Mouse (Mus musculus) embryonic facial prominence, embryonic 12.5 days (tissue): Measurements from ENCODE around the gene Arsg. TPM values are rescaled to one million over a fixed set of nuclear protein-coding genes. Genes with fewer than 3 reads are reported as not detected.
"Not testable (repeated sequence)": the region's sequence is repeated elsewhere in the genome, so short reads cannot be mapped to it uniquely, and the experiment has no call there.

Experiments
- ATAC-seq: fragments of 200-750 bp; cut with Nextera tagmentation; 2 replicates; pipeline ENCODE4 v1.8.0; 2017; ENCODE audit not compliant: insufficient number of reproducible peaks, insufficient read depth, low FRiP score, low TSS enrichment
- H3K27ac ChIP-seq: fragments of 300-500 bp; sonication (generic); 2 replicates; pipeline ENCODE4 v1.5.1; 2016; ENCODE audit warnings: mild to moderate bottlenecking
- H3K27me3 ChIP-seq: fragments of 300-500 bp; sonication (generic); 2 replicates; pipeline ENCODE4 v1.6.1; 2016; ENCODE audit warnings: mild to moderate bottlenecking, moderate library complexity
- H3K36me3 ChIP-seq: fragments of 300-500 bp; sonication (generic); 2 replicates; pipeline ENCODE4 v1.6.1; 2016; ENCODE audit warnings: mild to moderate bottlenecking
- H3K4me1 ChIP-seq: fragments of 300-500 bp; sonication (generic); 2 replicates; pipeline ENCODE4 v1.6.1; 2016
- H3K4me2 ChIP-seq: fragments of 300-500 bp; sonication (generic); replicated peaks from 2 replicates; pipeline ENCODE4 v1.6.1; 2016; ENCODE audit warnings: mild to moderate bottlenecking, moderate library complexity
- H3K4me3 ChIP-seq: fragments of 300-500 bp; sonication (generic); 2 replicates; pipeline ENCODE4 v1.5.1; 2016; ENCODE audit warnings: mild to moderate bottlenecking
- H3K9ac ChIP-seq: fragments of 300-500 bp; sonication (generic); 2 replicates; pipeline ENCODE4 v1.6.1; 2016; ENCODE audit warnings: mild to moderate bottlenecking, moderate library complexity
- H3K9me3 ChIP-seq: fragments of 300-500 bp; sonication (generic); 2 replicates; pipeline ENCODE4 v1.6.1; 2016; ENCODE audit warnings: mild to moderate bottlenecking, moderate library complexity
- WGBS: fragments of 180-500 bp; shearing (Covaris S2); methylation state at CpG from one replicate; pipeline ENCODE4 v1.1.7; 2016; 5-methylcytosine and 5-hydroxymethylcytosine counted together
- polyA plus RNA-seq: library from polyadenylated mRNA; unstranded; fragments of >200 nt; fragmentation: Nextera tagmentation; extraction: Ambion mirVana; gene quantifications from 2 replicates; pipeline ENCODE4 v1.2.1, GENCODE M21; 2016

The Arsg gene
- polyA plus RNA-seq, 1 experiment from 2014 or later, result 2.7 TPM

GRCm38 (mm10) chr11:109480440-109480839 is 7.3 kb downstream of the Arsg start:
- Histone ChIP-seq H3K9me3 (no peaks in the 10 kb centered on the region), H3K4me3 (no peak overlapping the region), H3K27ac (no peak overlapping the region), H3K27me3 (peaks cover 10% of the 10 kb centered on the region; the same call in 1 of the 2 replicates), H3K4me2 (no peak overlapping the region), H3K9ac (no peak overlapping the region), H3K36me3 (no peaks in the 10 kb centered on the region), H3K4me1 (0 out of 2 replicates have a peak, but pooled peaks cover 3% of the 10 kb centered on the region)
- ATAC-seq, result no peak
- 74% methylated on average over 8 of the region's 8 CpGs for WGBS

- Histone ChIP-seq H3K4me1 (no peaks in the 10 kb centered on the region), H3K4me2 (no peak overlapping the region), H3K9ac (no peak overlapping the region), H3K36me3 (no peaks in the 10 kb centered on the region), H3K27ac (no peak overlapping the region), H3K4me3 (no peak overlapping the region), H3K27me3 (no peaks in the 10 kb centered on the region), H3K9me3 (no peaks in the 10 kb centered on the region)
- 75% methylated on average over 15 of the region's 15 CpGs for WGBS
- no peak for ATAC-seq
These were observed 12.3 kb downstream of the Arsg start for GRCm38 (mm10) chr11:109485398-109486045.

GRCm38 (mm10) chr11:109487111-109487510 is 13.9 kb downstream of the Arsg start:
- Histone ChIP-seq H3K27ac (no peak overlapping the region), H3K9me3 (no peaks in the 10 kb centered on the region), H3K36me3 (no peaks in the 10 kb centered on the region), H3K4me1 (no peaks in the 10 kb centered on the region), H3K4me3 (no peak overlapping the region), H3K4me2 (no peak overlapping the region), H3K9ac (no peak overlapping the region), H3K27me3 (no peaks in the 10 kb centered on the region)
- WGBS, result 51% methylated on average over 1 of the region's 1 CpGs
- no peak for ATAC-seq

- 78% methylated on average over 10 of the region's 10 CpGs for WGBS
- no peaks in the 10 kb centered on the region for H3K27me3 ChIP-seq
These were observed 15.0 kb downstream of the Arsg start for GRCm38 (mm10) chr11:109487991-109488684.

GRCm38 (mm10) chr11:109489763-109490162 is 16.6 kb downstream of the Arsg start:
- no peaks in the 10 kb centered on the region for H3K36me3 ChIP-seq
- no peak for ATAC-seq
- no peaks in the 10 kb centered on the region for H3K27me3 ChIP-seq
- H3K9ac ChIP-seq, result no peak overlapping the region
- H3K4me1 ChIP-seq, result no peaks in the 10 kb centered on the region
- no peak overlapping the region for H3K27ac ChIP-seq
- no peak overlapping the region for H3K4me3 ChIP-seq
- no peaks in the 10 kb centered on the region for H3K9me3 ChIP-seq
- WGBS, result 66% methylated on average over 2 of the region's 2 CpGs
- no peak overlapping the region for H3K4me2 ChIP-seq

More at GRCm38 (mm10) chr11:109487991-109488684, 15.0 kb downstream of the Arsg start:
- no peak overlapping the region for H3K9ac ChIP-seq
- H3K27ac ChIP-seq, result no peak overlapping the region
- no peak overlapping the region for H3K4me3 ChIP-seq
- no peak overlapping the region for H3K4me2 ChIP-seq
- H3K9me3 ChIP-seq, result no peaks in the 10 kb centered on the region
- no peaks in the 10 kb centered on the region for H3K4me1 ChIP-seq
- H3K36me3 ChIP-seq, result no peaks in the 10 kb centered on the region
- no peak for ATAC-seq

DNA sequence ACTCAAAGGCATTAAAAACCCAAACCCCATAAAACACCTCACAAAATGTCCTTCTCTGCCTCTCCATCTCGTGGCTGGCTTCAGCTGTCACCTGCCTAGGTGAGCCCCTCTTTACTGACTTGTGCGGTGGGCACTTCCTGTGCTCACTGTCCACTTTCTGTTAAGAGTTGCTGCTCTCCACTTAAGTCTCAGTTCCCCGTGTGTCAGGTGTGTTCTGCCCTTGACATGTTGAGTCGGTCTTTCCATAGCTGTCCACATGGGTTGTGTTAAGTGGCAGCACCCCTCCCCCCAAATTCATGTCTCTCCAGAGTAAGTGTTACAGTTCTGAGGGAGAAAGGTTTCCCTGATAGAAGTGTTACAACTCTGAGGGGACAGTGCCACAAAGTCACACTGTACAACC is 18.7 kb downstream of the Arsg start:
- Histone ChIP-seq H3K36me3 (no peaks in the 10 kb centered on the region), H3K9ac (no peak overlapping the region), H3K9me3 (no peaks in the 10 kb centered on the region), H3K4me2 (no peak overlapping the region), H3K27ac (no peak overlapping the region), H3K27me3 (no peaks in the 10 kb centered on the region), H3K4me3 (no peak overlapping the region), H3K4me1 (no peaks in the 10 kb centered on the region)
- WGBS, result 81% methylated on average over 4 of the region's 4 CpGs
- no peak for ATAC-seq

DNA sequence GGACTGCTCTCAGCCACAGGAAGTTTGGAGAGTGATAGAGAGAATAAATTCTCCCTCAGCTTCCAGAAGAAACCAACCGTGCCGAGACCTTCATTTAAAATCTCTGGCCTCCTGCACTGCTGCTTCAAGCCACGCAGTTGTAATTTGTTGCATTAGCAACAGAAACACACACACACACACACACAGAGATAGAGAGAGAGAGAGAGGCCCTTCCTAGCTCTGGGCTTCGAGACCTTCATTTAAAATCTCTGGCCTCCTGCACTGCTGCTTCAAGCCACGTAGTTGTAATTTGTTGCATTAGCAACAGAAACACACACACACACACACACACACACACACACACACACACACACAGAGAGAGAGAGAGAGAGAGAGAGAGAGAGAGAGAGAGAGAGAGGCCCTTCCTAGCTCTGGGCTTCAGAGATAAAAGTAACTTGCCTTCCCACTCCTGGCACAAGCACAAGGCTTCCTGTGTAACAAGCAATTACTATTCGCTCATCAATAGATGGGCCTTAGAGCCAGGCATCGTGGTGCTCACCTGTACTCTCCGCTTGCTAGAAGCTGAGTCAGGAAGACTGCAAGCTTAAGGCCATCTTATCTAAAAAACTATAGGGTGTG is 19.8 kb downstream of the Arsg start:
- H3K9ac ChIP-seq, H3K4me1 ChIP-seq, H3K27ac ChIP-seq, H3K4me2 ChIP-seq, H3K9me3 ChIP-seq, H3K27me3 ChIP-seq, H3K36me3 ChIP-seq, H3K4me3 ChIP-seq, ATAC-seq: not testable (repeated sequence)
- WGBS, result 74% methylated on average over 8 of the region's 8 CpGs

GRCm38 (mm10) chr11:109494890-109495770 is 22.0 kb downstream of the Arsg start:
- no peaks in the 10 kb centered on the region for H3K4me1 ChIP-seq
- no peaks in the 10 kb centered on the region for H3K9me3 ChIP-seq
- no peak overlapping the region for H3K4me2 ChIP-seq
- H3K4me3 ChIP-seq, result no peak overlapping the region
- H3K27me3 ChIP-seq, result no peaks in the 10 kb centered on the region
- no peak overlapping the region for H3K27ac ChIP-seq
- no peak for ATAC-seq
- 70% methylated on average over 24 of the region's 24 CpGs for WGBS
- H3K9ac ChIP-seq, result no peak overlapping the region
- no peaks in the 10 kb centered on the region for H3K36me3 ChIP-seq

DNA sequence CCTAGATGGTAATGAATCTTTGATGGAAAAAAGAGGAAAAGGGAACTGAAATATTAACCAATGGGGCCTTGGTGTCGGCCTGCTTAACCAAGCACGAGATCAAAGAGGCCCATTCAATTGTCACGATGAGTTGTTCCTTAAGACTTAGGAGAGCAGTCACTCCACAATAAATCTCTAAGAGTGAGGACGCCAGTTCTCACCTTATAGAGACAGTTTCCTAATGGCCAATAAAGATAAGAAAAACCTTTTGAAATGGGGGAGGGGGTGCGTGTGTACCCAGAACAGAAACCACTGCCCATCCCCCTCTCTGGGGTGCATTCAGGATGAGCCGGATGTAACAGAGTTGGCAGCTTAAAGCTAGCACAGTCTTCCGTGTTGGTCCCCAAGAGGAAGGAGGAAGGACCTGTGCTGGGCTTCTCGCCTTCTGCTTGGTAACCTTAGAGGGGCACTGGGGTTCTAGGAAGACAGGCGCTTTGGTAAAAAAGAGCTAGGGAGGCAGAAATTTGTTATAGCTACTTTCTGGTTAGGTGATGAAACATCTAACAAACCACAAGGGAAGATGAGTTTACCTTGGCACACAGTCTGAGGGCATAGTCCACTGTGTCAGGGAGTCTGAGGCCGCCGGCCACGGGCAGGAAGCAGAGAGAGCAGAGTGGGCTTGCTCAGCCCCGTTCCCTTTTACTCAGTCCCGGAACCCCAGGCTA is 22.7 kb downstream of the Arsg start:
- H3K4me2 ChIP-seq, result no peak overlapping the region
- no peaks in the 10 kb centered on the region for H3K36me3 ChIP-seq
- no peak overlapping the region for H3K27ac ChIP-seq
- no peaks in the 10 kb centered on the region for H3K9me3 ChIP-seq
- 65% methylated on average over 14 of the region's 14 CpGs for WGBS
- ATAC-seq, result no peak
- H3K27me3 ChIP-seq, result no peaks in the 10 kb centered on the region
- H3K9ac ChIP-seq, result no peak overlapping the region
- no peak overlapping the region for H3K4me3 ChIP-seq
- H3K4me1 ChIP-seq, result no peaks in the 10 kb centered on the region

- H3K27ac ChIP-seq, result no peak overlapping the region
- 81% methylated on average over 7 of the region's 7 CpGs for WGBS
- H3K36me3 ChIP-seq, result no peaks in the 10 kb centered on the region
- H3K27me3 ChIP-seq, result no peaks in the 10 kb centered on the region
- ATAC-seq, result no peak
- H3K4me1 ChIP-seq, result no peaks in the 10 kb centered on the region
- H3K4me3 ChIP-seq, result no peak overlapping the region
- H3K9me3 ChIP-seq, result no peaks in the 10 kb centered on the region
- no peak overlapping the region for H3K4me2 ChIP-seq
- no peak overlapping the region for H3K9ac ChIP-seq
These were observed 23.4 kb downstream of the Arsg start for GRCm38 (mm10) chr11:109496475-109496993.
